Mouse (Mus musculus) small intestine, adult 2 months (tissue): ENCODE data around the gene Ephb1. TPM values are rescaled to one million over a fixed set of nuclear protein-coding genes. Genes with fewer than 3 reads are reported as not detected.

Source experiments
- H3K27ac ChIP-seq: fragments of 200-500 bp; 2 replicates; pipeline ENCODE4 v1.5.1; 2012; ENCODE audit warnings: low read depth, low read length, control low read depth, inconsistent platforms; ENCODE audit not compliant: insufficient read depth
- H3K27me3 ChIP-seq: fragments of 200-500 bp; 2 replicates; pipeline ENCODE4 v1.6.1; 2012; ENCODE audit warnings: mild to moderate bottlenecking, moderate library complexity, low read length, inconsistent platforms; ENCODE audit not compliant: control insufficient read depth, insufficient read depth
- H3K36me3 ChIP-seq: fragments of 200-500 bp; 2 replicates; pipeline ENCODE4 v1.6.1; 2012; ENCODE audit warnings: mild to moderate bottlenecking, low read length, control low read depth, inconsistent platforms; ENCODE audit not compliant: control insufficient read depth, insufficient read depth
- H3K4me1 ChIP-seq: fragments of 200-500 bp; 2 replicates; pipeline ENCODE4 v1.6.1; 2012; ENCODE audit warnings: low read length, inconsistent platforms, mixed read lengths; ENCODE audit not compliant: control insufficient read depth, insufficient read depth, insufficient read length
- H3K4me3 ChIP-seq: fragments of 200-500 bp; 2 replicates; pipeline ENCODE4 v1.5.1; 2012; ENCODE audit warnings: low read depth, mild to moderate bottlenecking, control low read depth, inconsistent platforms, low read length, moderate library complexity
- CTCF ChIP-seq: fragments of 200-500 bp; IDR thresholded peaks from 2 replicates; pipeline ENCODE4 v1.5.1; 2012; ENCODE audit warnings: low read depth, mild to moderate bottlenecking, control low read depth, inconsistent platforms, low read length, moderate library complexity, mixed read lengths; ENCODE audit not compliant: insufficient replicate concordance, insufficient read length; ENCODE audit errors: extremely low read depth
- POLR2A ChIP-seq: fragments of 200-500 bp; IDR thresholded peaks from 2 replicates; pipeline ENCODE4 v1.6.1; 2012; ENCODE audit warnings: low read depth, mild to moderate bottlenecking, control low read depth, inconsistent platforms, low read length, moderate library complexity
- WGBS: fragments of 180-500 bp; shearing (Covaris S2); methylation state at CpG from one replicate; pipeline ENCODE4 v1.1.7; 2018; 5-methylcytosine and 5-hydroxymethylcytosine counted together
- polyA plus RNA-seq: library from polyadenylated mRNA; depleted of rRNA; stranded (reverse); fragments of >200 nt; gene quantifications from 2 replicates; pipeline ENCODE4 v1.2.3, GENCODE M21; 2012

Ephb1 gene
- polyA plus RNA-seq, 1 experiment, result 1.0 TPM

DNA sequence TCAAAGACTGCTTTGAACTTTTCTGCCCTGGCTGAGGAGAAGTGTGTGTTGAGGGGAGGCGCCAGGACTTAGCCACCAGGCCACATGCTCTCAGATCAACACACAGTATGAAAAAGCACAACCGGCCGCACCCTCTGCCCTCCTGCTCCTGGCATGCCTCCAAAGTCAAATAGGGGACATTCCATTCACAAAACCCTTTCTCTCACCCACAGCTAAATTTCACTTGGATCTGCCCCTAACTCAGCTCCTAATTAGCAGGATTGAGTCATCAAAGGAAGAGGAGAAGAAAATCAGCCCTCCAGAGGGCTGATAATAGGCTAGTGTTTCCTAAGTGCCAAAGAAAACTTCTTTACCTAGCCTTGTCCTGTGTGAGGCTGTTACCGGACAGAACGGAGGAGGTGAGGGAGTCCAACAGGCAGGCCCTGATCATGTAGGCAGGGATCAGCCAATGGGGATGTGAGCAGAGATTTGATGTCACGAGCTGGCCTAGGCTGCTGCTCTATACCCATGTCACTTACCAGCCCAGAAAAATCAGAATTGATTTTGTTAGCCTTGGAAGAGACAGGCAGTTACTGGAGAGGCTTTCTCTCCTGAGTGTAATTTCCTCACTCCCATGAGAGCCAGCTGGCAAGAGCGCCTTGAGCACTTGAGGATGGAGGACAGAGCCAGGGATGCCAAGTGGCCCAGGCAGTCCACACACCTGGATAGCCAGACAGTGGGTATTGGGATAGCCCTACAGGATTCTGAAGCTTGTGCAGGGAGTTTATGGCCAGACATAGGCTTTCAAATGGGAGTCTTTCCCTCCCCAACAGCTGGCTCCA, 137.5 kb downstream of the Ephb1 start:
- TF ChIP-seq CTCF (no peak), POLR2A (no peak)
- H3K4me1 ChIP-seq, result no peaks in the 10 kb centered on the region
- H3K27ac ChIP-seq, result no peak overlapping the region
- WGBS, result 54% methylated on average over 7 of the region's 7 CpGs
- H3K36me3 ChIP-seq, result no peaks in the 10 kb centered on the region
- H3K27me3 ChIP-seq, result no peaks in the 10 kb centered on the region
- H3K4me3 ChIP-seq, result no peak overlapping the region

DNA sequence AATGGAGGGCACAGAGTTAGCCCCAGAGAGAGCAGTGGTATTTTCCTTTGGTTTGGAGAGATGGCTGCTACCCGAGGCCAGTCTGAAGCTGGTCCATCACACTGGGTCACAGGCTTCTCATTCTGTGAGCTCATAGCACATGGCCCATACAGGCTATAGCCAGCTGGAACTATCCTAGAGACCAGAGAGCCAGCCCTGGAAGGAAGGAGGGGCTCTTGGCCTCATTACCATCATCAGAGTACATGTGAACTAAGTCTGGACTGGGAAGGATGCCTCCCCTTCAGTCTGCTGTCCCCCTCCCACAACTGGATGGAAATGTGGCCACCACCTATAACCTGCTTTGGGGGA, 142.5 kb downstream of the Ephb1 start:
- Histone ChIP-seq H3K27ac (no peak overlapping the region), H3K4me3 (no peak overlapping the region), H3K4me1 (no peaks in the 10 kb centered on the region), H3K36me3 (no peaks in the 10 kb centered on the region), H3K27me3 (no peaks in the 10 kb centered on the region)
- 32% methylated on average over 1 of the region's 1 CpGs for WGBS
- TF ChIP-seq POLR2A, result no peak
- no peak for TF ChIP-seq CTCF

DNA sequence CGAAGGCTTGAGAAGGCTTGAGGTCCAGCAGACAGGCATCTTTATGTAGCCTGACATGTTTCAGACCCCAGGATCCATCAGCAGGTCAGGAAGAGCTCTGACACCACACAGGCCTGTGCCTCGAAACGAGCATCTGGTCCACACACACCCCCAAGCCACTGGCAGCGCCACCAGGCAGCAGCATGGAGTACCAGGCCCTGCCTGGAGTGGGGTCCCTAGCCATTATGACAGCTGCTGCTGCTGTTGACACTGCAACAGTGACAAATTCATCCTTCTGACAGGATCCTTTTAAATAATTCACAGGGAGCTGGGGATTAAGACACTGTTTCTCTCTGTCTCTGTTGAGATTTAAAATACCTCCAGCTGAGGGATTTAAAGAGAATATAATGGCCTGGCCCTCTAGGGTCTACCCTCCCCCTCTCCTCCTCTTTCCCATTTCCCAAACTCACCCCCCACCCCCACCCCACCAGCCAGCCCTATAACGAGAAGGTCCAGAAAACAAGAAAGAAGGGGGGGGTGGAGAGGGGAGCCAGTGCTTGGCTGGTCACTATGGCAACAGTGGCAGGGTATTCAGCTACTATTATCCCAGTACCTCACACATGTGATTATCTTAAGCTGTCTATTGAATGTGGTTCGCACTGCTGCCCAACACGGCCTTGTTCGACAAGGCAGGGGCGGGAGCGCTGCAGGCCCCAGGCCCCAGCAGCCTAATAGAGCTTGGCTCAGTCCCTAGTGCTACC, 143.0 kb downstream of the Ephb1 start:
- no peak overlapping the region for H3K4me3 ChIP-seq
- no peak overlapping the region for H3K27ac ChIP-seq
- no peaks in the 10 kb centered on the region for H3K27me3 ChIP-seq
- TF ChIP-seq CTCF (no peak), POLR2A (no peak)
- H3K36me3 ChIP-seq, result no peaks in the 10 kb centered on the region
- H3K4me1 ChIP-seq, result no peaks in the 10 kb centered on the region
- 51% methylated on average over 10 of the region's 10 CpGs for WGBS

DNA sequence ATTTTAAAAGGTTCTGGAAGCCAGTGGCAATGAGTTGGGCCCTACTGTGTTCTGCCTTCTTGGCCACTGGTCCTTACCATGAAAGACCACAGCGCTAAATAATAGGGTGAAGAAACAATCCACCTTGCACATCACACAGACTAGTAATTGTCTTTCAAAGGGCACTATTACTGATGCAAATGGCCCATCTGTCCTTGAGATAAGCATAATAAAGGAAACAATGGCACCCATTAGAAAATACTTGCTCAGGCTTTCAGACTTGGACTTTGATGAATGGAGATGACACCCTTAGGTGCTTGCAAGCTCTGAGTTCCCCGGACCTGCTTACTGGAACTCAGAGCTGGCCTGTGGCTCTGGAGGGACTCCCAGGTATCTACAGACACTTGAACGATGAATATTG, 149.0 kb downstream of the Ephb1 start:
- Histone ChIP-seq H3K4me3 (no peak overlapping the region), H3K27me3 (no peaks in the 10 kb centered on the region), H3K27ac (no peak overlapping the region), H3K36me3 (no peaks in the 10 kb centered on the region), H3K4me1 (no peaks in the 10 kb centered on the region)
- WGBS, result 69% methylated on average over 3 of the region's 3 CpGs
- TF ChIP-seq CTCF, result no peak

DNA sequence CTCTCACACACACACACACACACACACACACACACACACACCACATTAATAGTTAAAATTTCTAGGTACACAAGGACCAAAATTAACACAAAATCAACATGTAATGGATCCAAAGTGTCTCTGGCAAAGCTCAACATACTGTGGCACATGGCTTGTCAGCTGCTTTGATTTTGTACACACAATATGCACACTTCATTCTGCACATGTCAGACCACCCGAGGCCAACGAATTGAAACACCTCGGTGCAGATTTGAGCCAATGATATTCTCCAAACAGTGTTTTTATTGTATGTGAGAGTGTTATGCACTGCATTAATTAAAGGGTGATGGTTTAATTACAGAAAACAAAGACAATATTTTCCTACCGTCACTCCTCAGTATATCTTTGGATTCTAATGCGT, 152.6 kb downstream of the Ephb1 start:
- TF ChIP-seq CTCF, result no peak
- TF ChIP-seq POLR2A, result no peak
- no peaks in the 10 kb centered on the region for H3K4me1 ChIP-seq
- WGBS, result 86% methylated on average over 5 of the region's 5 CpGs
- H3K27me3 ChIP-seq, result no peaks in the 10 kb centered on the region
- H3K27ac ChIP-seq, result no peak overlapping the region
- no peak overlapping the region for H3K4me3 ChIP-seq
- no peaks in the 10 kb centered on the region for H3K36me3 ChIP-seq

GRCm38 (mm10) chr9:102196856-102197255, 157.6 kb downstream of the Ephb1 start:
- H3K4me3 ChIP-seq, result no peak overlapping the region
- no peak overlapping the region for H3K27ac ChIP-seq
- H3K4me1 ChIP-seq, result no peaks in the 10 kb centered on the region
- H3K27me3 ChIP-seq, result no peaks in the 10 kb centered on the region
- 79% methylated on average over 6 of the region's 6 CpGs for WGBS
- no peaks in the 10 kb centered on the region for H3K36me3 ChIP-seq
- TF ChIP-seq CTCF (no peak), POLR2A (no peak)

DNA sequence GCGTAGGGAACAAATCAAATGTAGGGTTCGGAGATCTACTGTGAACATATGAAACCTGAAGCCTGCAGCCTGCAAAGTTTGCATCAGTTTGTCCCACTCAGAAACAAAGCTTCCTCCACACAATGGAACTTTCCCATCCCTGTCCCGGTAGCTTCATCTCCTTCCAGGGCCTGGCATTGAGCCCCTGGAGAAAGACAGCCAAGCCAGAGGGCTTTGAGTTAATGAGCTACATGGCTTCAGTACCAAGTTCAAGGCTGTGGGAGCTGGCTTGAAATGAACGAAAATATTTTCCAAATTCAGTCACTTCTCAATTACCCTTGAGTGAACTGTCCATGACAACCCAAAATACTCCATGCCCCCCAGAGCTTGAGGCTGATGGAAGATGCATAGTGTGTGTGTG, 160.4 kb downstream of the Ephb1 start:
- no peaks in the 10 kb centered on the region for H3K4me1 ChIP-seq
- no peaks in the 10 kb centered on the region for H3K36me3 ChIP-seq
- no peaks in the 10 kb centered on the region for H3K27me3 ChIP-seq
- no peak overlapping the region for H3K27ac ChIP-seq
- H3K4me3 ChIP-seq, result no peak overlapping the region
- 79% methylated on average over 4 of the region's 4 CpGs for WGBS
- TF ChIP-seq POLR2A (no peak), CTCF (no peak)
